Mouse (Mus musculus): ENCODE results near the gene Hoxb2.

DNA sequence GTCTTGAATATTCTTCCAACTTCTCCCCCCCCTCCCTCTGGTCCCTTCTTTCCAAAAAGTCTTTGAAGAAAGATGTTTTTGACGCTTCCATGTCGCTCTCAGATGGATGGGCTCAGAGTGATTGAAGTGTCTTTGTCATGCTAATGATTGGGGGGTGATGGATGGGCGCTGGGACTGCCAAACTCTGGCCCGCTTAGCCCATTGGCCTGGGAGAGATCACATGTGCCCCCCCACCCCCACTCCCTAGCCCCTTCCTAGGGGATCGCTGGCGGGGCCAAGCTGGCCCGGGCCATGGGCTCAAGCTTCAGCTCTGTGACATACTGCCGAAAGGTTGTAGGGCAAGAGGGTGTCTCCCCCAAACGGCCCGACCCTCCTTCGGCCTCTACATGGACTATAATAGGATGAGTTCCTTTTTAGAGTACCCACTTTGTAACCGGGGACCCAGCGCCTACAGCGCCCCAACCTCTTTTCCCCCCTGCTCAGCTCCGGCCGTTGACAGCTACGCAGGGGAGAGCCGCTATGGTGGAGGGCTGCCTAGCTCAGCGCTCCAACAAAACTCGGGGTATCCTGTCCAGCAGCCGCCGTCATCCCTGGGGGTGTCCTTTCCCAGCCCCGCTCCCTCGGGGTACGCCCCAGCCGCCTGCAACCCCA, 15.2 kb downstream of the Hoxb2 start, which contains the start of gene Hoxb1:
- TF ChIP-seq CTCF (IDR thresholded peaks at IDR 0.05; ENCODE audit: control insufficient read depth, insufficient read depth, insufficient replicate concordance, low read depth, low read length) (no peak), POLR2A (IDR thresholded peaks at IDR 0.05; ENCODE audit: control insufficient read depth, low read depth, low read length) (no peak)

All from testis, adult 2 months (tissue).